Mouse (Mus musculus) right cerebral cortex, adult 18-20 months (tissue): ENCODE results near the gene Trmt1.

ENCODE experiments used
- DNase-seq: peaks from one replicate; pipeline ENCODE4 v3.0.0; 2022; ENCODE audit warnings: mixed read lengths

The Trmt1 gene

GRCm38 (mm10) chr8:84693332-84693731 is 7.2 kb downstream of the Trmt1 start:
- no peak for DNase-seq

GRCm38 (mm10) chr8:84695140-84695539 is 9.0 kb downstream of the Trmt1 start:
- DNase-seq = no peak

- DNase-seq = no peak
These were observed 11.3 kb downstream of the Trmt1 start for GRCm38 (mm10) chr8:84697166-84698130.

GRCm38 (mm10) chr8:84698288-84698687 is 12.2 kb downstream of the Trmt1 start:
- DNase-seq = no peak

GRCm38 (mm10) chr8:84698929-84699401 is 12.9 kb downstream of the Trmt1 start:
- no peak for DNase-seq

GRCm38 (mm10) chr8:84699861-84700322 is 13.8 kb downstream of the Trmt1 start:
- DNase-seq = peak; percentile 56

GRCm38 (mm10) chr8:84700526-84700925 is 14.4 kb downstream of the Trmt1 start:
- no peak for DNase-seq

GRCm38 (mm10) chr8:84700941-84701911 is 15.1 kb downstream of the Trmt1 start, which contains the start of gene Lyl1:
Gene Lyl1, plus strand, starts transcription at chr8:84701457.
- no peak for DNase-seq

- no peak for DNase-seq
These were observed 16.5 kb downstream of the Trmt1 start for GRCm38 (mm10) chr8:84702561-84702960.

GRCm38 (mm10) chr8:84702963-84703465 is 16.9 kb downstream of the Trmt1 start:
- no peak for DNase-seq

- no peak for DNase-seq
These were observed 17.6 kb downstream of the Trmt1 start for GRCm38 (mm10) chr8:84703466-84704249.

GRCm38 (mm10) chr8:84704356-84704755 is 18.2 kb downstream of the Trmt1 start:
- peak; percentile 58 for DNase-seq

- no peak for DNase-seq
These were observed 19.0 kb downstream of the Trmt1 start for GRCm38 (mm10) chr8:84704867-84705831.

GRCm38 (mm10) chr8:84705960-84706359 is 19.9 kb downstream of the Trmt1 start:
- DNase-seq = no peak

GRCm38 (mm10) chr8:84706610-84707266 is 20.6 kb downstream of the Trmt1 start:
- no peak for DNase-seq

GRCm38 (mm10) chr8:84707267-84707883 is 21.3 kb downstream of the Trmt1 start:
- no peak for DNase-seq

- no peak for DNase-seq
These were observed 22.0 kb downstream of the Trmt1 start for GRCm38 (mm10) chr8:84708071-84708541.

- peak; percentile 81 for DNase-seq
These were observed 22.8 kb downstream of the Trmt1 start for GRCm38 (mm10) chr8:84708774-84709475.

- DNase-seq = no peak
These were observed 23.8 kb downstream of the Trmt1 start for GRCm38 (mm10) chr8:84709931-84710330.
